Mouse (Mus musculus) spleen, adult 12 weeks (tissue): Measurements from ENCODE around the gene Tas2r136.

Experiments
- DNase-seq: peaks from one replicate; pipeline ENCODE4 v3.0.0; 2022; ENCODE audit warnings: low spot score

Tas2r136 gene

DNA sequence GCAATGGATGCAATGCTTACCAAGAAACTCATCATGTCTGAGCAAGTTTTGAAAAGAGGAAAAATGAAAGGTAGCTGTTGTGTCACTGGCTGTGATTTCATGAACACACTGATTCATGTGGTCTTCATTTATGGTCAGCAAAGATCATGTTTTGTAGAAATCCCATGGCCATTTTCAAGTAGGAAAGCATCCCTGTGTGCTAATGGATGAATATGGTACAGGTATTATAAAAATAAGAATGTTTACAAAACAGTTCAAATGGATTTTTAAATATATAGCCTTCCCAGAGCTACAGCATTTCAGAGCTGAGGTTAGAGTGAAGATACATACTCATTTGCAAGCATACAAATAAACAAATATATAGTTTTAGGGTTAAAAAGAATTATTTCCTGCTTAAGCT, at the start of gene Tas2r136:
TSS of gene Tas2r136 (minus strand) at position 101 of the 400 bp plus-strand sequence.
- no peak for DNase-seq

DNA sequence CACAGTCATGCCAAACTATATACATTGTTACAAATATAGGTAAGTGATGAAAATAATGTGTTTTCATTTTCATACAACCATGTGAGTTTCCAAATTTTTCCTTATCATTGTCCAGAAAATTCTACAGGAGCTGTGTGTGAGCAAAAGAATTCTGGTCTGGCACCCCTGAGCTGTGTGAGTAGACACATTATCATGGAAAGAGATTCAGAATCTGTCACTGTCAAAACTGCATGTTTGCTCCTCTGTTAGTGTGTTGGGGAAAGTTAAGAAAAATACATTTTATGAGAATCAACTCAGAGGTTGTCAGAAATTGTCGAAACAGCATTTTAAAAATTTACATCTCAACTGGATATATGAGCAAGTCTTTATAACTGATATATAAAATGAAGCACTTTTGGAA, 24.6 kb upstream of the Tas2r136 start, which contains the start of gene Tas2r117:
TSS of gene Tas2r117 (plus strand) at position 301 of the 400 bp plus-strand sequence.
- DNase-seq, result no peak

DNA sequence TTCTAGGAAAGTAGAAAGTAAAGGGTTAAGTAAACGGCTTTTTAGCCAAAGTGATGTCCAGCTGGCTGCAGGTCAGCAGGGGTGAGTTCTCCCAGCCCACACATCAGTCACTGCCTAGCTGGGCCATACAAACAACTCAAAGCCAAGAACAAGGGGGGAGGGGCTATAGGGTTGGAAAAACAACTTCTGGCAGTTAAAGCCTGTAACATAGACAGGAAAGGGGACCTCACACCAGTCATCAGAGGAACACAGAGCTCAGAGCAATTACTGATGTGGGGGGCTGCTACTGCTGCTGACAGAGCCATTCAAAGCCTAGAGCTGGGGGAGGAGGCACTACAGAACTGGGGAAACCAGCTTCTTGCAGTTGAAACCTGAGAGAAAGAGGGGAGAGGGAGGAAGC, 17.4 kb upstream of the Tas2r136 start:
- DNase-seq, result no peak

DNA sequence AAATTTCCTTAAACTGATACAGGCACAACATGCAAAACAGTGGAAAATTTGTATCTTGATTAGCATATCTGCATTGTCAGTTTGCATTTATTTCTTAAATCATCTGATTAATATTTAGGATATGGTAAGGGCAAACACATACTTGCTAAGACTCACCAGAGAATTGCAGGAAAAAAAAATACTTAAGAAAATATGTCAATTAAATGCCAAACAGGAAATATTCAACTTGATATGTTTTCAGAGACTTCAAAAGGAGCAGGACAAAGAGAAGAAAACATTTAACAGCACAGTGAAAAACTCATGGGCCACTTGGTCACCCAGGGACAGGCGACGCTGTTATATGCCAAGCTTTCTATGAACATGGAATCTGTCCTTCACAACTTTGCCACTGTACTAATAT, 16.1 kb downstream of the Tas2r136 start, which contains the start of gene Tas2r102:
TSS of gene Tas2r102 (plus strand) at position 301 of the 400 bp plus-strand sequence.
- no peak for DNase-seq

DNA sequence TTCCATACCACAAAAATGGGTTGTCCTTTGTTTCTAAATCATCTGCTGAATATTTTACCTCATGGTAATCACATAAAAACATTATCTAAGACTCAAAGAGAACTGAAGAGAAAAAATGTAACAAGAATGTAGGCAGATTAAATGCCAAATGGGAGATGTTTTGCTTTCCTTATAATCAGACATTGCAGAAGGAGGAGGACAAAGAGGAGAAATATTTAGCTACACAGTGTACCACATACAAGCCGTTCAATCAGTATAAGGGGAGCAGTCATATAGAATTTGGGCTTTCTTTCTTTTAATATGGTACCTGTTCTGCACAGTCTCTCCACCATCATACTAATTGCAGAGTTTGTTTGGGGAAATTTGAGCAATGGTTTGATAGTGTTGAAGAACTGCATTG, 23.5 kb downstream of the Tas2r136 start, which contains the start of gene Tas2r124:
TSS of gene Tas2r124 (plus strand) at position 301 of the 400 bp plus-strand sequence.
- no peak for DNase-seq

DNA sequence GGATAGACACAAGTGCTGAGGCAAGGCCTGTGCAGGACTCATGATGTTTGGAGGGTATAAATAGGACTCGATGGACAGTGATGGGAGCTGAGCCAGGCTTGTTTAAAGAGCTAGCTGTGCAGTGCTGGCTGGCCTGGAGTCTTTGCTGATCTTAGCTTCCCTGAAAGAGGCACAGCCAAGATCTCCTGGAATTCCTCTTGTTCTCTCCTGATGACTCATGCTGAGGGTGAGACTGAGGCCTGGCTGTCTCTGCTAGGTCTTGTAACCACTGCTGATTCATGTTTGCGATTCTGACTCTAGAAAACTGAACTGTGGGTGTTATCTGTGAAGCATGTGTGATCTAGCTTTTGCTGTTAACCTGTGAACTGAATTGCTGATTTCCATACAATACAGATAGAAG, 27.8 kb downstream of the Tas2r136 start:
- no peak for DNase-seq

DNA sequence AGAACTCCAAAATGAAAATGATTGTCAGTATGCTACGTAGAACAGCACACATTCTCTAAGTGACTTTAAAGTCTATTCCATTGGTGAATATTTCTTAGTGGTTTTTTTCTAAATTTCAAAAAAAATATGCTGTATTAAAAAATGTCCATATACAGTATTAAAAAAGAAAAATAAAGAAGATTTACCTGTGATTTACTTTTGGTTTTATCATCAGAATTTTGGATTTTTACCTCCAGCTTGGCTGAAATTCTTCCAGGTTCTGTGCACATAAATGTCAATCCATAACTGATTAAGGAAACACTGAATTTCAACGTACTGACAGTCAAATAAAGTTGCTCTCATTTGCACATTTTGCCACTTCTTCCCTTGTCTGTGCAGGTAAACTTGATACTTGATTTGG, 40.0 kb downstream of the Tas2r136 start, which contains the start of gene Tas2r115:
TSS of gene Tas2r115 (minus strand) at position 101 of the 400 bp plus-strand sequence.
- DNase-seq, result no peak
